Mouse (Mus musculus): ENCODE data around the gene Smg6.
A peak's percentile ranks its signal among the peaks of the same experiment; 100 is the strongest.

DNA sequence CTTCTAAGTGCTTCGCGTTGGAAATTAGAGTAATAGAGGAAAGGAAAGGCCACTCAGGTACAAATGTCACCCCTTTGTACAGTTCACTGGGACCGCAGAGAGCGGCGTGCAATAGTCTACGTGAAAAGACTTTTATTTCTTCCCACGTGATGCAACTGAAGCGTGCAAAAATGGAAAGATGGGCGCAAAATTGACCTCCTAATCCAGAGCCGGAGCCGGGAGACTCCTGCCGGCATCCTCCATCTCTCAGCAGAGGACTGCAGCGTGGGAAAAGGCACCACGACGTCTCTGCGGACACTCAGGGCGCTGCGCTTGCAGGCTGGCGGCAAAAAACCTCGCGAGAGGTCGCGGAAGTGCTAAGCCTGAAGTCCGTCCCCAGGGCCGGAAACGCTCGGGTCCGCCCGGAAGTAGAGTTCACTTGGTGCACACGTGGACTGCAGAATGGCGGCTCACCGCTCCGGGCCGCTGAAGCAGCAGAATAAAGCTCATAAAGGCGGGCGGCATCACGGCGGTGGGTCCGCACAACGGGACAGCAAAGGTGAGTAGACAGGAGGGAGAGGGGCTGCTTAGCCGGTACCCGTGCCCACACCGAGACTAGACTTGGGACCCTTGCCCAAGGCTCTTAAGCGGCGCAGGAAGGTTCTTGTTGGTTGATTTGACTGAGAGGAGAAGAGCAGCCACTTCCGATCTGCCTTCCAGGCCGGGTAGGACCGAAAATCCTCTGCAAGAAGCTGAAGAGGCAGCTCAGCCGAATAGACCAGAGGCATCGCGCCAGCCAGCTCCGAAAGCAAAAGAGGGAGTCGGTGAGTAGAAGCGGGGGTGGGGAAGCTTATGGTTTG lies 27.7 kb upstream of the Smg6 start, which contains the start of gene Tsr1:
- TF ChIP-seq CHD2 (IDR thresholded peaks at IDR 0.05; ENCODE audit: low read depth, low read length) (peak; percentile 92), HCFC1 (IDR thresholded peaks at IDR 0.05; ENCODE audit: borderline replicate concordance, insufficient read depth, low read length) (no peak), MAFK (IDR thresholded peaks at IDR 0.05; ENCODE audit: insufficient read depth, low read depth, low read length) (no peak), ZC3H11A (IDR thresholded peaks at IDR 0.05; ENCODE audit: borderline replicate concordance, low read depth, low read length) (no peak), ZNF384 (IDR thresholded peaks at IDR 0.05; ENCODE audit: low read depth, low read length) (no peak)
